Mouse (Mus musculus): ENCODE results near the gene Iqcj.

The Iqcj gene

GRCm38 (mm10) chr3:67892026-67892705 is at the start of gene Iqcj, which contains the start of gene Iqschfp:
Gene Iqcj (plus strand): TSS chr3:67892220.
Gene Iqschfp (plus strand): TSS chr3:67892232.
- no peak for DNase-seq

- no peak for DNase-seq
Measured at GRCm38 (mm10) chr3:67852397-67852796, 39.6 kb upstream of the Iqcj start.

GRCm38 (mm10) chr3:67861524-67861923 is 30.5 kb upstream of the Iqcj start:
- no peak for DNase-seq

- no peak for DNase-seq
Measured at GRCm38 (mm10) chr3:67867420-67868065, 24.5 kb upstream of the Iqcj start.

GRCm38 (mm10) chr3:67869424-67869823 is 22.6 kb upstream of the Iqcj start:
- no peak for DNase-seq

GRCm38 (mm10) chr3:67877253-67877652 is 14.8 kb upstream of the Iqcj start:
- DNase-seq: no peak

GRCm38 (mm10) chr3:67884335-67884734 is 7.7 kb upstream of the Iqcj start:
- no peak for DNase-seq

- no peak for DNase-seq
Measured at GRCm38 (mm10) chr3:67886176-67886575, 5.8 kb upstream of the Iqcj start.

- DNase-seq: no peak
Measured at GRCm38 (mm10) chr3:67887251-67887650, 4.8 kb upstream of the Iqcj start.

- DNase-seq: no peak
Measured at GRCm38 (mm10) chr3:67892768-67893167, 748 bp downstream of the Iqcj start.

- no peak for DNase-seq
Measured at GRCm38 (mm10) chr3:67902517-67902916, 10.5 kb downstream of the Iqcj start.

GRCm38 (mm10) chr3:67908586-67908985 is 16.6 kb downstream of the Iqcj start:
- DNase-seq: no peak

- no peak for DNase-seq
Measured at GRCm38 (mm10) chr3:67918098-67918497, 26.1 kb downstream of the Iqcj start.

- no peak for DNase-seq
Measured at GRCm38 (mm10) chr3:67918634-67919259, 26.7 kb downstream of the Iqcj start.

GRCm38 (mm10) chr3:67923095-67923494 is 31.1 kb downstream of the Iqcj start:
- DNase-seq: no peak

GRCm38 (mm10) chr3:67925453-67925852 is 33.4 kb downstream of the Iqcj start:
- no peak for DNase-seq

- DNase-seq: no peak
Measured at GRCm38 (mm10) chr3:67930424-67931133, 38.6 kb downstream of the Iqcj start.

GRCm38 (mm10) chr3:67931181-67931580 is 39.2 kb downstream of the Iqcj start:
- no peak for DNase-seq

- no peak for DNase-seq
Measured at GRCm38 (mm10) chr3:67931914-67932313, 39.9 kb downstream of the Iqcj start.

GRCm38 (mm10) chr3:67935829-67936228 is 43.8 kb downstream of the Iqcj start:
- no peak for DNase-seq

GRCm38 (mm10) chr3:67947000-67947399 is 55.0 kb downstream of the Iqcj start:
- no peak for DNase-seq

GRCm38 (mm10) chr3:67952517-67952940 is 60.5 kb downstream of the Iqcj start:
- DNase-seq: no peak

GRCm38 (mm10) chr3:67954459-67955065 is 62.5 kb downstream of the Iqcj start:
- DNase-seq: no peak
